Mouse (Mus musculus) spleen, adult 18-20 months (tissue): Measurements from ENCODE around the gene Pick1.

Experiments
- DNase-seq, 2 experiments: peaks; one replicate each; pipeline ENCODE4 v3.0.0; 2022; ENCODE audit warnings: mixed read lengths in 2 of 2

Gene Pick1

DNA sequence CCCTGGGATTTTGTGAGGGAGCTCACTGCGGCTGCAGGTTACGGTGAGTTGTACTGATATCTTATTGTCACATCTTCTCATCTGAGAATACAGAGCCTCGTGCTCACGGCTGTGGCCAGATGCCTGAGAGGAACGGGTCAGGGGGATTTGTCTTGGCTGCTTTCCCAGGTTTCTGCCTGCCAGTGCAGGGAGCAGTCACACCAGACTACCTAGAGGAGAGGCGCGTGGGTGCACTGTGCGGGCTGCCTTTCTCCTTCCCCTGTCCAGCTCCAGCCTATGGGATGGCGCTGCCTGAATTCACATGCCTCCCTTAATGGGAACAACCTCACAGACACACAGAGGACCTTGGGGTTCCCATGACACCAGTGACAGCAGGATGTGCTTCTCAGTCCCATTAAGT lies 6.3 kb downstream of the Pick1 start:
- DNase-seq, result no peak

DNA sequence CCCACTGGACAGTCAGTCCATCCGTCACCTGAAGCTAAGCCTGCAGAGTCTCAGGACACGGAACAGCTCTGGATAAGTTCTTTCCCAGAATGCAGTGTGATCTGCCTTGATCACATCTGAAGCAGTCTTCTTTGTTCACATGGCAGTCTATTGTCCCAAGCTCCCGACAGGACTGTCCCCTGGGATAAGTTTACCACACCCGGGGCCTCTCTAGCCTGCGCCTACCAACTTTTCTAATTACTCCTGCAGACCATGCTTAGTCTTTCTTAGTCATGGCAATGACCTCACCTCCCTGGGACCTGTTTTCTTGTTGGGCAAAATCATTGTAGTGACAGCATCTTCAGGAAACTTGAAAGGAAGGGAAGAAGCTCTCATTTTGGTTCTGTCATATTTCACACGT lies 9.1 kb downstream of the Pick1 start:
- DNase-seq, result no peak

DNA sequence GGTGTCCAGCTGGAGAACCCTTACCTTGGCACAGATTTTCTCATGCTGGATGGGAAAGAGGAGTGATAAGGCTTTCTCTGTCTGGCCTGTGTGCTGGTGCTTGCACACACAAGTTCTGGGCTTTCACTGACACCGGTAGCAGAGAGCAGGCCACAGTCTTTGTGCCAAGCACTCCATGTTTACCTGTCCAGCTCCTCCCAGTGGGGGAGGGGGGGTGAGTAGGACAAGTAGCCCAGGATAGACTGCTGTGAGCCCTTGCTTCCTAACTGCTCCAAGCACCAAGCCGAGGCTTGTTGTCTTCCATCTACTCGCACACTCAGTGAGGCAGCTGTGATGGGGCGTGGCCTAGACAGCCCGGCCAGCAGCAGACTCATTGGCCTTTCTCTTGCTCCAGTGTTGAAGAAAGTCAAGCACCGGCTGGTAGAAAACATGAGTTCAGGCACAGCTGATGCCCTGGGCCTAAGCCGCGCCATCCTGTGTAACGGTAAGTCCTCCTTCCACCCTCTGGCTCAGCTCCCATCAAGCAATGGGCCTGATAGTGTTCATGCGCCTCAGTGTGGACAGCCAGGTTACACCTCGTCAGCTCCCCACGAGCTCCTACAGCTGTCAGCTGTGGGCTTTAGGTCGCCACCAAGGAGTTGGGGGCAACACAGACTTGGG lies 13.7 kb downstream of the Pick1 start:
- no peak for DNase-seq

DNA sequence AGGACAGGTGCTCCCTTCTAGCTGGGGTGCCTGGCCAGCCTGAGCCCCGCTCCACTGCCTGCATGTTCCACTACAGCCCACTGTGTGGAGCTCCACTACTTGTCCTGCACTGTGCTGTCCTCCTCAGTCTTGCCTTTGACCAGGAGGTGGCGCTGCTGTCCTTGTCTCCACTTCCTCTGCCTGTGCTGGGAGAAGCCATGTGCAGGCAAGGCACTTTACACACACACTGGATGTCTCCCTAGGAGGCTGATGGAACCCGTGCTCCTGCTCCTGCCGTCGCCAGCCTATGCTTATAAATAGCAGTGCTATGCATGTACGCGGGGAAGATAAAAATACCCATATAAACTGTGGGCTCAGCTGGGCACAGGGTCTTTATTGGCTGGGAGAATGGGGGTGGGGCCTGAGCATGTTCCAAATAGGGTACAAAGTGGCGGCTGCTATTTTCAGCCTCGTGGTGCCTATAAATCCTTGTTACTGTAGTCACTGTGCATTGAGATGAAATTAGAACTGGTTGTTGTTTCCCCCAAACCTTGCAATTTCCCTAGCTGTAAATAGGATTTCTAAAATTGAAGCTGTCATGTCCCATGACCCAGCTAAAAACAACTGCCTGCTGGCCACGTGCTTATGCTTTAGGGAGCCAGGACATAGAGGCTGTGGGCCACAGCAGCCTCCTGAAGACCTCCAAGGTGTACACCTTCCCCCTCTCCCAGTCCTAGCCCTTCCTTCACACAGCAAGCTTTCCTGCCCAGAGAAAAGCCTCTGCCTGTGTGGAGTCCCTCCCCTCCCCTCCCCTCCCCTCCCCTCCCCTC lies 14.5 kb downstream of the Pick1 start:
- peak; percentile 78 to 87 for DNase-seq

DNA sequence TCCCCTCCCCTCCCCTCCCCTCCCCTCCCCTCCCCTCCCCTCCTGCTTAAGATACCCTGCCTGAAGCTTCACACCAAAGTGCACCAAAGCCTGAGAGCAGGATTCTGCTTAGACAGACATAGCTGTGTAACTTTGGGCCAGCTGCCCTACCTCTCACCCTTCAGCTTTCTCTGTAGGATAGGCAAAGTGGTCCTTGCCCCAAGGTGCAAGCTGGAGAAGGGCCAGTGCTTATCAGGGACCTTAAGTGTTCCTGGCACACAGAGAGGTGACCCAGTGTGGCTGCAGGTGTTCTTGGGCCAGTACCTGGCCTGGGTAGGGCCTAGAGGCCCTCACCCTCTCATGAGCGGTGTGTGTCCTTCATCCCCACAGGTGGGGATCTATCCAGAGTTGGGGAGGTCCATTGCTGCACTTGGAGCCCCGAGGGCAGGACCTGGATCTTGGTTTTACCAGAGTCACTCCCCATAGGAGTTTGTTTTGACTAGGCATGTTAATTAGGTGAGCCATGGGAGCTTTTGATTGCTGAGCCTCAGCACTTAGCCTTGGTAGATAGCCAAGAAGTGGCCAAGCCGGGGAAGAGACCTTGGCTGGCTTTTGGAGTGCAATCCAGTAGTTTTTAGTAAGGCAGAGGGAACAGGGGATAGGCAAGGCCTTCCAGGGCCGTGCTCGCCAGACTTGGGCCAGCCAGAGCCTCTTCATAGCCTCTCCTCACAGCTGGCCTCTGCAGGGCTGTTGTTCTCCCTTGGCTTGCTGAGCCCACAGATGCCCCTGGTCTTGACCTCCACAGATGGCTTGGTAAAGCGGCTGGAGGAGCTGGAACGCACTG lies 15.3 kb downstream of the Pick1 start:
- no peak for DNase-seq

DNA sequence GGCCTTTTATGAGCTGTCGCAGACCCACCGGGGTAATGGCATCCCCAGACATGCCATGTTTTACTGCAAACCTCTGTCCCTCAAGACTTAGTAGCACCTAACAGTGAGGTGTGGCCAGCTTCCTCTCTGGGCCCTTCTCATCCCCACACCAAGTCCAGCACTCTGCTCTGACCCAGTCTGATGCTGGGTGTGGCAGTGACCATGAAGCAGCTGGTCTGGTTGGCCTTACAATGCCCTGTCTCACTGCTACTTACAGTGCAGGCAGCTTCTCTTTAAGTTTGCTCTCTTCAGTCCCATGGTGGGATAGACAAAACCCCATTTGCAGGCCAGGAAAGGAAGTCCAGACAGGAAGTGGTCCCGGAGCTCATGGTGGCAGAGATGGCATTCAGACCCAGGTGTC lies 16.3 kb downstream of the Pick1 start:
- no peak for DNase-seq

DNA sequence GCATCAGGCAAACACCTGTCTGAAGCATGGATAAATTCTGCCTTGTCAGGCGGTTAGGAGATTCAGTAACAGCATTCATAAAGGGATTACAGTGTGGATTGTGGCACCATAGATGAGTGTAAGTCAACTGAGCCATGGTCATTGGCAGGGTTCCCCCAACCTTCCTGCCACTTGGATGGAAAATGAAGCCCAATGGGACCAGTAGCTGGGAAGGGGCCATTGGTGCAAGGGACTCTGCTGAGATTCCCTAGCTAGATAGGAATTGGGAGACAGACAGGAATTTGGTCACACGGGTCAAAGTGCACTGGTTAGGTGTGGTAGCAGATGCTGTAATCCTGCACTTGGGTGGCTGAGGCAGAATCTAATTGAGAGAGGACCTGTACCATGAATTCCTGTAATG lies 21.3 kb downstream of the Pick1 start:
- no peak for DNase-seq

DNA sequence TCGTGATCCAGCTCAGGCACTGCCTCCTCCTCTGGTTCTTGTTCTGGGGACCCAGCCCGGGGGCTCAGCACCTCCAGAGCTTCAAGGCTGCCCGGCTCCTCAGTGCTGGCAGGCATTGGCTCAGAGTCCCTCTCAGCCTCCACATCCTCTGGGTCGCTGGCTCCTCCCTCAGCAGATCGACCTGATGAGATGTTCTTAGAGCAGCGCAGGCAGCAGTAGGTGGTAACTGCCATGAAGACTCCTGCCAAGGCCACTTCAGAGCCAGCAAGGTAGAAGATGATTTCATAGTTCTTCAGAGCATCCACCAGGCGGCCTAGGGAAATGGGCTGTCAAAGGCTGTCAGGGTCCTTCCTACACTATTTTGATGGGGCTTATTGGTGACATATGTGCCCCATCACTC lies 22.2 kb downstream of the Pick1 start:
- DNase-seq, result no peak

DNA sequence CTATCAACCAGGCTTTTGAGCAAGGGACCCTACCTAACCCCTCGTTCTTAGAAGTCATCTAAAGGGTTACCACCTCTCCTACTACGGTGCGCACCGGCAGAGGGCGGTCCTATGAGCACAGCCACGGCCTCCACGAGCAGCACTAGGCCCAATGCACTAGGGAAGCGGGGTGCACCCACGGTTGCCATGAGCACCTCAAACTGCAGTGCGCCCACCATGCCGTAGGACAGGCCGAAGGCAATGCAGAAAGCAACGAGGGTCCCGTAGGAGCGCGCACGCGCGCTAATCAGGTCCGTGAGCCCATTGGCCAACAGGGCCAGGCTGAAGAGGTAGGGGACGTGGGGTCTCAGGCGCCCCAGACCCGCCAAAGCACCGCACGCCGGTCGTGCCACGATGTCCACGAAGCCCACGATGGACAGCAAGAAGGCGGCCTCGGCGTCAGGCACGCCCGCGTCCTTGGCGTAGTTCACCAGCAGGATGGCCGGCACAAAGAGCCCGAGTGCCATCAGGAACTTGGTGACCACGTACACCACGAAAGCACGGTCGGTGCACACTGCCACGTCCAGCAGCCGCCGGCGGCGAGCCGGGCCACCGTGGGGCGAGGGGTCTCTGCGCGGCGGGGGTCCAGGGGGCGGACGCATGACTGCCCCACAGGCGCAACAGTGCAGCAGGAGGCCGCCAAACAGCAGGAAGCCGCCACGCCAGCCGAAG lies 23.0 kb downstream of the Pick1 start:
- no peak for DNase-seq

DNA sequence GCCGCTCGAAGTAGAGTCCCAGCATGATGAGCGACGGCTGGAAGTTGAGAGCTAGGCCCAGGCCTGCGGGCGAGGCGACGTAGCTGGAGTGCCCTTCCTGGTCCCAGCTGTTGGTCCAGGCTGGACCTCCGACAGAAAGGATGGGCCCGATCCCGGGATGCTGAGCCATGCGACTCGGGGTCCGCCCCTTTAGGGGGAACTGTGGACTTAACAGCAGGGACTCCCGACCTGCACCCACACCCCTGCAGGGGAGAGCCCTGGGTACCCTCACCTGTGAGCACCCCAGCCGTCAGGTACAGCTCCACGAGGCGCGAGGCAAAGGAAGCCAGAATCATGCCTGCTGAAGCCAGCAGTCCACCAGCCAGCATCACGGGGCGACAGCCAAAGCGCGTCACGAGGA lies 23.6 kb downstream of the Pick1 start:
- no peak for DNase-seq

DNA sequence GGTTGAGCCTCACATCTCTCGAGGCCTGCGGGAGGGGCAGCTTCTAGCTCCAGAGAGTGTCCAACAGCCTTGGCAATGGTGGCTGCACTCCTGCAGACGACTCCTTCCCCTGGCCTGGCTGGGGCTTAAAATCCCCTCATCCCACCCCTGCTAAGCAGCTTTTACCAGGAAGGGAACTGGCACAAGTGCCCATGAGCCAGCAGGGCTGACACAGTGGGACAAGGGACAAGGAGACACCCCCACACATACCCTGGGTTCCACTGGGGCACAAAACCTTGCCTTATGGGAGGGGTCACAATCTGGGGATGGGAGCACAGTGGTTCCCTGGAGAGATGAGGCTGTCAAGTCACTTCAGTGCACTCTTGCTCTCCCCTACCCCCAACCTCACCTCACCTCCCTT lies 25.7 kb downstream of the Pick1 start, which contains the start of gene Slc16a8:
Gene Slc16a8, minus strand, starts transcription at position 101 of the 400 bp plus-strand sequence.
- no peak for DNase-seq

DNA sequence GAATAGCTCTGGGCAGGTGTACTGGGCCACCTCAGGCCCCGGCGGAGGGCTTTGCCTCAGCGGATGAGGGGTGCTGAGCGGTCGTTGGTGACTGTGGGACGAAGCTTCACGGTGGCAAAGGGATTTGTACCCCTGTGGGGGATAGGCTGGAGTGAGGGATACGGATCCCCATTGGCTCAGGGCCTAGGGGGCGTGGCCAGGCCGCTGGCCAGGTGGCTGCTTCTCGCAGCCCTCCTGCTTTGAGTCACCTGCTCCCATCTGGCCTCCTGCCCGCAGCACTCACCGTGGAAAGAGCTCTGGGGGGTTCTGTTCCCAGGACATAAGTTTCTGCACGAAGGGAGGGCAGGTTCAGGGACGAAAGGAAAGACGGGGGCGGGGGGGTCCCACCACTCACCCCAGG lies 29.5 kb downstream of the Pick1 start:
- DNase-seq, result no peak

DNA sequence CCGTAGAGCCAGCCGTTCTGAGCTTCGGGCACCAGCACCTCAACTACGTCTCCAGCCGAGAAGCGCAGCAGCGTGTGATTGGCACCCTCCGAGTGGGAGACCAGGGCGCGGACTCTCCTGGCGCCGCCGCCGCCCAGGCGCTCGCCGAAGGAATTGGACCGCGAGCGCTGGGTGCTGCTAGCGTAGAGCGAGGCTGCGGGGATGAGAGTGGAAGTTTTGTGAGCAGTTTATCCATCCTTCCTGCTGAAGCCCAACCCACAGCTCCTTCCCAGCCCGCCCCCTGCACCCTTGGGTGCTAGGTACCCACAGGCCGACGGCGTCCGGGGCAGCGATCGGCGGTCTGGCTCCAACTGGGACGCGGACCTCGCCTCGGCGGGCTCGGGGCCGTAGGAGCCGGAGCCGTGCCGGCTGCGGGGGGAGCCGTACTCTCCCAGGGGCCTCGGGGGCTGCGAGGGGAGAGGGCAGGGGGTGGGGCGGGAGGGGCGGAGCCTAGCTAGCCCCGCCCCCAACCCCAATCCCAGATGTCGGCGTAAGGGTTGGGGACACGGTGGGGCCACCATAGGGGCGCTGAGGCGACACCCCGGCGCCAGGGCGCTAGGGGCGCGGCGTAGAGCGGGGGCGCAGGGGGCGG lies 32.2 kb downstream of the Pick1 start:
- DNase-seq, result no peak

DNA sequence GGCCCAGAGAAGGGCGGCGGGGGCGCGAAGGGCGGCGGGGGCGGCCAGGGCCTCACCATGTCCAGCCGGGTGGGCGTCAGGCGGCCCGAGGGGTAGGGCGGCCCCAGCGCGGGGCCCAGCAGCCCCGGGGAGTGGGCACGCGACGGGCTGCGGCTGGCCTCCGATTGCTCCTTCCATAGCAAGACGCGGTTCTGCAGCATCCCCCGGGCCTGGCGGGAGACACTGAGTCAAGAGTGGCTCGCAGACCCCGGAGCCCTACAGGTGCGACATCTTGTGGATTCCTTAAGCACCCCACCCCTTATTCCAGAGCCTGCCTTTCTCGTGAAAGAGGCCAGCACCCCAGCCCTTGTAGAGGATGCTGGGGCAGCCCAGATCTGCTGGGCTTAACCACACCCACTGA lies 32.8 kb downstream of the Pick1 start:
- no peak for DNase-seq

DNA sequence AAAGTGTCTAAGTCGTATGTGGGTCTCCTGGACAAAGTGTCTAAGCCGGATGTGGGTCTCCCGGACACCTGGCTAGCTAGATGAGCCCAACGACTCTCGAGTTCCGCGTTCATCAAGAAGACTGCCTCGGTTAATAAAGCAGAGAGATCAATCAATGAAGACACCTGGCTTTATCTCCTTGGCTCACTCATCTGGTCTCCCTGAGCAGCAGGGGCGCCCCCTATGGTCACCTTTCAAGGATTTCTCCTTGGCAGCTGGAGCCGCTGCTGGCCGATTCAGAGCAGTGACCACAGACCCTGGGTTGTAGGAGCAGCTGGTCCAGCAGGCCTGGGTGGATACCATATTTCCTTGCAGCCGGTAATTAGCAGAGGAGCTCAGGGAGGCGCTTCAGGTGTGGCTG lies 33.4 kb downstream of the Pick1 start:
- DNase-seq, result peak in 1 of 2 experiments; percentile 15

DNA sequence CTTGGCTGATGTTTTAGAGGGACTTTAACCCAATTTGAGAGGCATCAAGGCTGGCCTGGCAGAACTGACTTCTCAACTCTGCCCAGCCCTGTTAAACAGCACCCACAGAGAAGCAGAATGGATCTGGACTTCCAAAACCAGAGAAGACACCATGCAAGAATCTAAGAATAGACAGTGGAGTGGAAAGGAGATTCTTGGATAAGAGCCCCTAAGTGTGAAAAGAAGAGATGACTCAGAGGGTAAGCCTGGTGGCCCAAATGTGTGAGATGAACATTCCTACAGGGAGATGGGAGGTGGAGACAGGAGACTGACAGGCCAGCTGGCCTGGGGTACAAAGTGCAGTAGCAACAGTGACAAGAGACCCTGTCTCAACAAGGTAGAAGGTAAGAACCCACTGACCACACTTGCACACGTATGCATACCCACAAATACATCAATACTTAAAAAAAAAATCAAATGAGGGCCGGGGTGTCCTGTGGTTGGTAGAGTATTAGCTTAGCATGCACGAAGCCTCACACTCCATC lies 33.9 kb downstream of the Pick1 start:
- DNase-seq, result no peak

DNA sequence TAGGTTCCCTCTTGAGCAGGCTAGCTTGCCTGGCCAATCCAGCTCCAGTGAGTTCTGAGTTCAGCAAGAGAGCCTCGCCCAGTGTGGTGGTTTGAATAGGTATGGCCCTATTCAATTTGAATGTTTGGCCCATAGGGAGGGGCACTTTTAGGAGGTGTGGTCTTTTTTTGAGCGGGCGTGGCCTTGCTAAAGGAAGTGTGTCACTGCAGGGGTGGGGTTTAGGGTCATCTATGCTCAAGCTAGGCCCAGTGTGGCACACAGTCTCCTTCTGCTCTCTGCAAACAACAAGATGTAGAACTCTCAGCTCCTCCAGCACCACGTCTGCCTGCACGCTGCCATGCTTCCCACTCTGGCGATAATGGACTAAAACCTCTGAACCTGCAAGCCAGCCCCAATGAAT lies 34.8 kb downstream of the Pick1 start:
- DNase-seq, result no peak

DNA sequence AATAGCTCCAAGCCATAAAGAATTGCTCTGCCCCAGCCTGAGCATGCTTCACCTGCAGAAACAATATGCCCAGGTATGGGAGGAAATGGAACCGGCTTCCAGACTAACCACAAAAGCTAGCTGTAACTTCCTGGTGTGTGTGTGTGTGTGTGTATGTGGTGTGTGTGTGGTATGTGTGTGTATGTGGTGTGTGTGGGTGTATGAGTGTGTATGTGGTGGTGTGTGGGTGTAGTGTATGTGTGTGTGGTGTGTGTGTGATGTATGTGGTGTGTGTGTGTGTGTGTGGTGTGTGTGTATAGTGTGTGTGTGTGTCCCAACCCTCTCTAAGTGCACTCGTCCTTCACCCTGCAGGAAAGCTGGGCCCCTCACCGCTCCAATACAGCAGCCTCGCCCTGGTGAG lies 36.4 kb downstream of the Pick1 start:
- DNase-seq, result no peak

DNA sequence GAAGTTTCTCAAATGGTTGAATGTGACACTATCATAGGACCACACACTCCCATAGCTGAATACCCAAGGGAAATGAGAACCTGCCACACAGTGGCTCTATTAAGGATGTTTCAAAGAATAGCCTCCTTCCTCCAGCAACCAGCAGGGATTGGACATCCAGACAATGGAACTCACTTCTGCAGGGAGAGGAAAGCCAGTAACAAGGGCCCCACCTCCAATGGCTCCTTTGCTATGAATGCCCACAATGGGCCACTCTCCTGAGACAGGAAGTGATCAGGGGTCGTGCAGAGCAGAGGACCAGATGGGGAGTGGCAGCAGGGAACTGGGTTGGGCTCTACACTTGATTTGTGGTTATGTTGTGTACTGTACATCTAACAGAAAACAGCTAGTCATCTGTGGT lies 39.5 kb downstream of the Pick1 start:
- no peak for DNase-seq

DNA sequence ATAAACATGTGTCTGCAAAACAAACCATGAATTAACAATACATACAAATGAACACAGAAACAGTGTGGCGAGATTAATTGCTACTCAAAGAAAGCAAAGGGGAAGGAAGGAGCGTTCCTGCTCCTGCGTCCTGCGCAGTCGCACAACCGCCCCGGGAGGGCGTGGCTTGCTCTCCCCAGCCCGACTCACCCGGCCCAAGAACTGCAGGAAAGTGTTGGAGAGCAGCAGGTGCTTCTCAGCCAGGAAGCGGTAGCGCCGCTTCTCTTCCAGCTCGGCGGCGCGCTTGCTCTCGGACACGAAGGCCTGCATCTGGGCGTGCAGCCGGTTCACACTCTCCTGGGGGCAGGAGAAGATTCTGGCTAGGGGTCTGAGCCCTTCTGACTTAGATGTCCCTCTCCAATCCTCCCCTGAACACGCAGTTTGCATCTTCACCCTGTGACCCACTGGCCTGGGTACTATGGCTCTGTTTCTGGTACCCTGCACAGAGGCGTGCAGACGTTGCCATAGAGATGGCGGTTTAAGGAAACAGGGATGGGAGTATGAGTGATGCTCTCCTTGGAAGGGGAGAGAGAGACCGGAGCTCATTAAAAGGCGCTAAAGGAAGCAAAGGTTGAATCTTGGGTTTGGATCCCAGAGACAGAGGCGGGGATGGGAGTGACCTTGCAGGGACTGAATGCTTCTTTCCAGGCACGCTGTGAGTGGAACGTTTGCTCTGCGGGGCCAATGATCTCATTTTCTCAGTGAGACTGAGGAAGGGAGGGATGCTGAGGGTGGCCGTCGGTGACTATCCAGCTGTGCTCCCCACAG lies 41.5 kb downstream of the Pick1 start:
- DNase-seq, result peak; percentile 69 to 80

DNA sequence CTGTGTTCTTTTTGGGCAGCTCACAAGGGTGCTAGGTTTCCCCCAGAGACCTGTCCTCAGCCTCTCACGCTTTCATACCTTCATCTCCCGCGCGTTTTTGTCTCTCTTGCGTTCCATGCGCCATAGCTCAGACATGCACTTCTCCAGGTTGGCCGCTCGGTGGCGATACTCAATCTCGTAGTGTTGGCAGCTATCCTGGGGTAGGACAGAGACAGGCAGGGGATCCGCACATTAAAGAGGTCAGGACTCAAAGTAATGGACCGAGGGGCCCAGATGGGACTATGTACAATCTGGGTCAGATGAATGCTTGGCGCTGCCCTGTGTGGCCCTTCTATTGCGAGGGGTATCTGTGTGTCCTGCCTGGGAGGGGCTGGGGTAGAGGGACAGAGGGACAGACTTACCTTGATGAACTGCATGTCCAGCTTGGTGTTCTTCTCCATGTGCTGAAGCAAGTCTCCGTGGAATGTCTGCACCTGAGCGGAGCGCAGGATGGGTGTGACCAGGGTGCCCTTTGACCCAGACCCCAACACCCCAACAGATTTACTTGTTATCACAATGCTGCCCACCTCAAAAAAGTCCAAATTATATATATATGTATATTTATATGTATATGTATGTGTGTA lies 42.3 kb downstream of the Pick1 start:
- peak in 1 of 2 experiments; percentile 53 for DNase-seq
